Mouse (Mus musculus) common myeloid progenitor, adult 5-6 weeks (primary cell): ENCODE data around the gene Rab30. TPM values are rescaled to one million over a fixed set of nuclear protein-coding genes. Genes with fewer than 3 reads are reported as not detected.

Source experiments
- ATAC-seq: replicated peaks from 2 replicates; pipeline ENCODE4 v1.8.0; 2016; ENCODE audit warnings: low read depth, mild to moderate bottlenecking, moderate TSS enrichment, inconsistent platforms; ENCODE audit not compliant: poor library complexity, severe bottlenecking
- total RNA-seq: library from RNA; stranded (forward); fragments of 200-1000, 187-1606 nt; gene quantifications from 2 replicates; pipeline ENCODE4 v1.2.3, GENCODE M21; 2017

Rab30 gene
- total RNA-seq, 1 experiment from 2014 or later: 1.8 TPM

DNA sequence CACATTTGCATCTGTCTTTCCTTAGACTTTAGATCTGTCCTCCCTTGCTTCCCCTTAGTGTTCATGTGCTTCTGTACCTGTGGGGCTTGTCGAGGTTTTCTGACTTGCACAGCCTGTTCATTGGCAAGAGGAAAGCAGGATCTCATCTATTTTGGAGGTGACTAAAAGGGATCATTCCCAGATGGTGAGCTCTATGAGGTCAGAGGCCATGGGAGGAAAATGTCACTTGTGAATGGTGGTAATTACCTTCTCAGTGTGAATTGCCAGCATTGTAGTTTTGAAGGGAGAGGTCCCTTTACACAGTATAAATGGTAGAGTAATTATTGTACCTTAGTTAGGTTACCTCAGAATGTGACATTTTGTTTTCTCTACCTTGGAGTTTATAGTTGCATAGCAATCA lies 148.8 kb downstream of the Rab30 start:
- ATAC-seq: no peak

DNA sequence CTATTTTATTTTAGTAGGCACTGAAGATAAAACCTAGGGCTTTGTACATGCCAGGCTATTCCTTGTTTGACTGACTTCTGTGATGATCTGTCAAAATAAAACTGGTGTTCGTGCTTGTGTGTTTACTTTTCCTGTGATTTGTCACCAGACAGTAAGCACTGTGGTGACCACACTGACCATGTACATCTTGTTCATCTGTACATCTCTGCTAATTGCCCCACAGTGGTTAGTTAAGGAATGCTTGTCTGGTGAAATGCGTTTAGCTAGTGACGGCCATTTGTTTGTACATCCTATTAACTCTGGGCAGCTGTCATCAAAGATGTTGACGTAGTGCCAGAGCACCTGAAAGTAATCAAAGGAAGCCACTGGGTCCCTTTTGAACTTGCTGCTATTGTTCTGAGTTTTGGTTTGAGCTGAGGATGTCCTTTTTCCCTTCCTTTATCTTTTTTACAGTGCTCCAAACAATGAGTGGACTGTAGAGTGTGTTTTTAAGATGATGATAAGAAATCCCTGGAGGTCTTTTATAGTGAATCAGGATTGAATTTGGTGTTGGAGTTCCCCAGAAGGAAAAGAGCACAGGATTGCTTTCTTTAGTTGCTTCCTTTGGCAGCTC lies 149.3 kb downstream of the Rab30 start:
- ATAC-seq: no peak

DNA sequence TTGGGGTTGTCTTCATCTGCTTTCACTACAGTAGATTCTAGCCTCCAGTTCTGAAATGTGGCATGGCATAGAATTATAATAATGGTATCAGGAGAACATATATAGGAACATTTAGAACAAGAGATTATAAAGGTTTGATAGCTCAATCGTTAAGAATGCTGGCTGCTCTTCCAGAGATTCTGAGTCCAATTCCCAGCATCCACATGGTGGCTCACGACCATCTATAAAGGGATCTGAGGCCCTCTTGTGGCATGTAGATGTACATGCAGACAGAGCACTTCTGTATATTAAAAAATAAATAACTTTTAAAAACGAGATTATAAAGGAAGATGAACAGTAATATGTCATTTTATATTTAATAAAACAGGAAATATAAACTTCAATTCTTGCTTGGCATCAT lies 152.1 kb downstream of the Rab30 start:
- peak; percentile 53; the same call in 1 of the 2 replicates for ATAC-seq

Other genes starting within 250 kb of the Rab30 start
- gene Ccdc90b, start 180.5 kb upstream of the Rab30 start, total RNA-seq: 30.3 and 34.0 TPM in 2 replicates
- gene Ankrd42, start 104.5 kb upstream of the Rab30 start, total RNA-seq: 0.09 and 1.3 TPM in 2 replicates
- gene Pcf11, start 71.7 kb upstream of the Rab30 start, total RNA-seq: 97.9 and 112 TPM in 2 replicates
- gene Ddias, start 132.6 kb downstream of the Rab30 start, total RNA-seq: 23.0 and 23.7 TPM in 2 replicates
- 52.6 and 59.2 TPM in 2 replicates for gene Prcp, start 132.9 kb downstream of the Rab30 start, total RNA-seq